Mouse (Mus musculus) embryonic facial prominence, embryonic 11.5 days (tissue): ENCODE measurements at regions not wholly inside any gene's neighbourhood (a gene's known extent, or its start where the extent isn't known, plus 50 kb on each side); places are given as distances from the start of the nearest gene placed in this dataset.

Experiments
- ATAC-seq: fragments of 200-750 bp; cut with Nextera tagmentation; replicated peaks from 2 replicates; pipeline ENCODE4 v1.8.0; 2017; ENCODE audit warnings: low read depth; ENCODE audit not compliant: insufficient number of reproducible peaks, low FRiP score, low TSS enrichment
- DNase-seq: peaks from one replicate; pipeline ENCODE4 v3.0.0-alpha.2; 2015; ENCODE audit warnings: low spot score
- H3K27ac ChIP-seq: fragments of 300-500 bp; sonication (generic); replicated peaks from 2 replicates; pipeline ENCODE4 v1.5.1; 2014; ENCODE audit warnings: mild to moderate bottlenecking, low read depth, low read length, control low read depth
- H3K27me3 ChIP-seq: fragments of 300-500 bp; sonication (generic); 2 replicates; pipeline ENCODE4 v1.6.1; 2014; ENCODE audit warnings: mild to moderate bottlenecking, low read length, moderate library complexity, mixed read lengths; ENCODE audit not compliant: control insufficient read depth, insufficient read depth
- H3K36me3 ChIP-seq: fragments of 300-500 bp; sonication (generic); replicated peaks from 2 replicates; pipeline ENCODE4 v1.6.1; 2014; ENCODE audit warnings: low read depth, mild to moderate bottlenecking, low read length, moderate library complexity, mixed read lengths; ENCODE audit not compliant: control insufficient read depth, insufficient read depth
- H3K4me1 ChIP-seq: fragments of 300-500 bp; sonication (generic); 2 replicates; pipeline ENCODE4 v1.6.1; 2014; ENCODE audit warnings: low read length, mixed read lengths; ENCODE audit not compliant: control insufficient read depth, insufficient read depth
- H3K4me2 ChIP-seq: fragments of 300-500 bp; sonication (generic); 2 replicates; pipeline ENCODE4 v1.6.1; 2014; ENCODE audit warnings: low read depth, mild to moderate bottlenecking, control low read depth, low read length, moderate library complexity
- H3K4me3 ChIP-seq: fragments of 300-500 bp; sonication (generic); 2 replicates; pipeline ENCODE4 v1.5.1; 2014; ENCODE audit warnings: low read depth, low read length, control low read depth
- H3K9ac ChIP-seq: fragments of 300-500 bp; sonication (generic); replicated peaks from 2 replicates; pipeline ENCODE4 v1.6.1; 2014; ENCODE audit warnings: mild to moderate bottlenecking, control low read depth, low read length
- H3K9me3 ChIP-seq: fragments of 300-500 bp; sonication (generic); replicated peaks from 2 replicates; pipeline ENCODE4 v1.6.1; 2016; ENCODE audit warnings: mild to moderate bottlenecking, low read length, inconsistent platforms, mixed read lengths; ENCODE audit not compliant: control insufficient read depth
- WGBS: fragments of 180-500 bp; shearing (Covaris S2); extraction: QIAGEN DNeasy Blood & Tissue Kit; methylation state at CpG from one replicate; pipeline ENCODE4 v1.1.7; 2014; 5-methylcytosine and 5-hydroxymethylcytosine counted together

- H3K9me3 ChIP-seq = no peaks in the 10 kb centered on the region
Observed at GRCm38 (mm10) chr13:92924021-92924420, 79.5 kb downstream of the Mtx3 start.

GRCm38 (mm10) chr13:92925196-92925595 is 80.6 kb downstream of the Mtx3 start:
- ATAC-seq = no peak
- H3K4me3 ChIP-seq = no peak overlapping the region

More at GRCm38 (mm10) chr13:92924021-92924420, 79.5 kb downstream of the Mtx3 start:
- Histone ChIP-seq H3K4me1 (no peaks in the 10 kb centered on the region), H3K4me2 (no peak overlapping the region), H3K27ac (no peak overlapping the region), H3K4me3 (no peak overlapping the region), H3K9ac (no peak overlapping the region), H3K27me3 (no peaks in the 10 kb centered on the region), H3K36me3 (no peaks in the 10 kb centered on the region)
- no peak for ATAC-seq
- 73% methylated on average over 3 of the region's 3 CpGs for WGBS
- DNase-seq = no peak

GRCm38 (mm10) chr13:92928551-92928950 is 84.0 kb downstream of the Mtx3 start:
- no peaks in the 10 kb centered on the region for H3K36me3 ChIP-seq
- H3K9ac ChIP-seq = no peak overlapping the region
- H3K9me3 ChIP-seq = no peaks in the 10 kb centered on the region
- no peak overlapping the region for H3K4me3 ChIP-seq
- 68% methylated on average over 1 of the region's 1 CpGs for WGBS
- no peaks in the 10 kb centered on the region for H3K4me1 ChIP-seq
- H3K27me3 ChIP-seq = no peaks in the 10 kb centered on the region
- H3K4me2 ChIP-seq = no peak overlapping the region
- no peak for DNase-seq
- H3K27ac ChIP-seq = no peak overlapping the region
- no peak for ATAC-seq

More at GRCm38 (mm10) chr13:92925196-92925595, 80.6 kb downstream of the Mtx3 start:
- Histone ChIP-seq H3K9me3 (no peaks in the 10 kb centered on the region), H3K4me2 (no peak overlapping the region), H3K27me3 (no peaks in the 10 kb centered on the region), H3K4me1 (no peaks in the 10 kb centered on the region), H3K9ac (no peak overlapping the region), H3K36me3 (no peaks in the 10 kb centered on the region), H3K27ac (no peak overlapping the region)
- WGBS = 90% methylated on average over 5 of the region's 5 CpGs
- no peak for DNase-seq

- Histone ChIP-seq H3K36me3 (no peaks in the 10 kb centered on the region), H3K27me3 (no peaks in the 10 kb centered on the region), H3K4me3 (no peak overlapping the region), H3K9me3 (no peaks in the 10 kb centered on the region), H3K4me1 (no peaks in the 10 kb centered on the region), H3K9ac (no peak overlapping the region), H3K4me2 (no peak overlapping the region), H3K27ac (no peak overlapping the region)
- DNase-seq (peak; percentile 71), ATAC-seq (no peak)
- 38% methylated on average over 2 of the region's 2 CpGs for WGBS
Observed at GRCm38 (mm10) chr13:92931696-92932095, 87.1 kb downstream of the Mtx3 start.

- Histone ChIP-seq H3K9me3 (no peaks in the 10 kb centered on the region), H3K4me3 (no peak overlapping the region), H3K36me3 (no peaks in the 10 kb centered on the region), H3K4me2 (no peak overlapping the region), H3K9ac (no peak overlapping the region), H3K4me1 (no peaks in the 10 kb centered on the region), H3K27ac (no peak overlapping the region), H3K27me3 (no peaks in the 10 kb centered on the region)
- ATAC-seq (no peak), DNase-seq (no peak)
- WGBS = 96% methylated on average over 7 of the region's 7 CpGs
Observed at GRCm38 (mm10) chr13:92939032-92939431, 94.5 kb downstream of the Mtx3 start.

- 81% methylated on average over 6 of the region's 6 CpGs for WGBS
- Histone ChIP-seq H3K27me3 (no peaks in the 10 kb centered on the region), H3K27ac (no peak overlapping the region), H3K36me3 (no peaks in the 10 kb centered on the region), H3K9me3 (no peaks in the 10 kb centered on the region), H3K4me2 (no peak overlapping the region), H3K4me3 (no peak overlapping the region), H3K9ac (no peak overlapping the region), H3K4me1 (no peaks in the 10 kb centered on the region)
- DNase-seq (no peak), ATAC-seq (no peak)
Observed at GRCm38 (mm10) chr13:92940610-92941009, 96.0 kb downstream of the Mtx3 start.

GRCm38 (mm10) chr13:92948560-92948959 is 104.0 kb downstream of the Mtx3 start:
- DNase-seq = no peak
- no peak overlapping the region for H3K9ac ChIP-seq
- WGBS = 66% methylated on average over 2 of the region's 2 CpGs

GRCm38 (mm10) chr13:92960031-92960430 is 115.5 kb downstream of the Mtx3 start:
- Histone ChIP-seq H3K36me3 (no peaks in the 10 kb centered on the region), H3K27me3 (no peaks in the 10 kb centered on the region), H3K9me3 (no peaks in the 10 kb centered on the region), H3K4me1 (no peaks in the 10 kb centered on the region), H3K4me3 (no peak overlapping the region), H3K9ac (no peak overlapping the region), H3K4me2 (no peak overlapping the region), H3K27ac (no peak overlapping the region)
- no peak for ATAC-seq
- 67% methylated on average over 4 of the region's 4 CpGs for WGBS
- DNase-seq = peak; percentile 8

More at GRCm38 (mm10) chr13:92948560-92948959, 104.0 kb downstream of the Mtx3 start:
- Histone ChIP-seq H3K36me3 (no peaks in the 10 kb centered on the region), H3K4me1 (no peaks in the 10 kb centered on the region), H3K27me3 (no peaks in the 10 kb centered on the region), H3K4me2 (no peak overlapping the region), H3K4me3 (no peak overlapping the region), H3K27ac (no peak overlapping the region), H3K9me3 (no peaks in the 10 kb centered on the region)
- ATAC-seq = no peak
